Mouse (Mus musculus): ENCODE data around the gene Kdm5b. TPM values are rescaled to one million over a fixed set of nuclear protein-coding genes. Genes with fewer than 3 reads are reported as not detected.
"Not testable (repeated sequence)": the region's sequence is repeated elsewhere in the genome, so short reads cannot be mapped to it uniquely, and the experiment has no call there.

Gene Kdm5b
- polyA plus RNA-seq, 1 experiment from 2014 or later: 102 TPM

DNA sequence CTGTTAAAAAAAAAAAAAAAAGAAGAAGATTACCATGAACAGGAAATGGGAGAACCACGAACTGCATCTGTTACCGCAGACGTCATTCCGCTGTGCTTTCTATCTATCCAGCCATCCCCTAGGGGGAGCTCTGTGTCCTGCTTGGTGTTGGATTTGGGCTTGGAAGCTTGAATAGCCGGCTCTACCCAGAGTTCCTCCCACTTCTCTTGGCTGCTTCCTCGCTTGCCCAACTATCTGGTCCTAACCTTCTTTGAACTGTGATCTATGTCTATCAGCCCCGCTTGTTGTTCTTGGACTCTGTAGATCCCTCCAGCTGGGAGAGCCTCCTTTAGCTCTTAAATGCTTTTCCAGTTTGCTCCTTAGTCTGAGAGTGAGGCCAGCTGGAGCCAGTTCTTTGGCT is 41.3 kb upstream of the Kdm5b start:
- H3K27me3 ChIP-seq (ENCODE audit: control insufficient read depth, insufficient read depth, low read length): peaks cover 7% of the 10 kb centered on the region; the same call in 1 of the 2 replicates
- H3K9ac ChIP-seq (ENCODE audit: low read depth, low read length): no peak overlapping the region
- H3K4me1 ChIP-seq (replicated peaks; ENCODE audit: control insufficient read depth, insufficient read depth, low read length): no peaks in the 10 kb centered on the region
- no peaks in the 10 kb centered on the region for H3K9me3 ChIP-seq (ENCODE audit: control insufficient read depth, low read length)
- 19% methylated on average over 7 of the region's 7 CpGs for WGBS
- H3K27ac ChIP-seq (ENCODE audit: low read depth, low read length): no peak overlapping the region
- peak; percentile 82 for DNase-seq (ENCODE audit: low spot score)
- ATAC-seq (ENCODE audit: low FRiP score): no peak
- no peak overlapping the region for H3K4me2 ChIP-seq (replicated peaks; ENCODE audit: low read depth, low read length)
- no peak overlapping the region for H3K4me3 ChIP-seq (ENCODE audit: low read depth, low read length)
- no peaks in the 10 kb centered on the region for H3K36me3 ChIP-seq (ENCODE audit: control insufficient read depth, insufficient read depth, low read length)

DNA sequence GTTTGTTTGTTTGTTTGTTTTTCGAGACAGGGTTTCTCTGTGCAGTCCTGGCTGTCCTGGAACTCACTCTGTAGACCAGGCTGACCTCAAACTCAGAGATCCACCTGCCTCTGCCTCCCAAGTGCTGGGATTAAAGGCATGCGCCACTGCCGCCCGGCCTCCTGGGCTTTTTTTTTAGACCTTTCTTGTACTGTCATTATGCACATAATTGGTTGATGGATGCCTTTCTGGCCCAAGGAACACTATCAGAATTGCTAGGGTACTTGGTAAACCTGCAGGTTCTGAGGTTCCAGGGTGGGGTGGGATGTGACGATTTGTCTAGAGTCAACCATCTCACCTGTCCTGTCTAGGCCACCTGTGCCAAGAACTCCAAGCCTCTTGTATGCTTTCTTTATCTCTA is 40.8 kb upstream of the Kdm5b start:
- not testable (repeated sequence) for H3K9ac ChIP-seq (ENCODE audit: low read depth, low read length); H3K4me2 ChIP-seq (replicated peaks; ENCODE audit: low read depth, low read length); H3K9me3 ChIP-seq (ENCODE audit: control insufficient read depth, low read length); H3K27me3 ChIP-seq (ENCODE audit: control insufficient read depth, insufficient read depth, low read length); H3K27ac ChIP-seq (ENCODE audit: low read depth, low read length); H3K4me1 ChIP-seq (replicated peaks; ENCODE audit: control insufficient read depth, insufficient read depth, low read length); H3K4me3 ChIP-seq (ENCODE audit: low read depth, low read length); H3K36me3 ChIP-seq (ENCODE audit: control insufficient read depth, insufficient read depth, low read length); ATAC-seq (ENCODE audit: low FRiP score); DNase-seq (ENCODE audit: low spot score)
- 92% methylated on average over 5 of the region's 5 CpGs for WGBS

DNA sequence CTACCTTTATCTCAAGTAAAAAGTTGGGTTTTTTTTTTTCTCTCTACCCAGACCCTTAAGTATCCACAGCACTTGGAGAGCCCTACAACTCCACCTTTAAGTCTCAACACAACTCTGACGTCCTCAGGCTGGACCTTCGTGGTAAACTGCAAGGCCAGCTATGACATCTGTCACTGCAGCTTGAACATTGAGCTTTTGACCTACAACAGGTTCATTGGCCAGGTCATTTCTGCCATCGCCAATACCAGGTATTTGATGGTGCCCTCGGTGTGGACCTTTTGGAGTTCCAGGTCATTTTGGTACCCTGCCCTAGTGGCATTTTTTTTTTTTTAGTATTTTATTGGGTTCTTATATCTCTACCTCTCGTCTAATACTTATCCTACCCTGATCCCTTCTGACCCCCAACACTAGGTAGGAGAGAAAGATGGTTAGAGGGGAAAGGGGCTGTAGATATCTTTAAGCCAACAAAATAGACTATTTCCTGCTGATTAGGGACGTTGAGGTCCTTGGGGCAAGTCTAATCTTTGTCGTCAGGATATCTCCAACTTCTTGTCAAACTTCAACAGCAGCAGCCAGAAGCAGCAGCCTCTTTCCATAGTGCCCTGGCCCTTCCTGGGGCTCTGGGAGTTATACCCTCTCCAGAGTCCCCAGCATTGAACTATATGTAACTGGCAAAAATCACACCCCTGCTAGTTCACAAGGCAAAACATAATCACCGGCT is 39.8 kb upstream of the Kdm5b start:
- no peak for ATAC-seq (ENCODE audit: low FRiP score)
- WGBS: 89% methylated on average over 8 of the region's 8 CpGs

DNA sequence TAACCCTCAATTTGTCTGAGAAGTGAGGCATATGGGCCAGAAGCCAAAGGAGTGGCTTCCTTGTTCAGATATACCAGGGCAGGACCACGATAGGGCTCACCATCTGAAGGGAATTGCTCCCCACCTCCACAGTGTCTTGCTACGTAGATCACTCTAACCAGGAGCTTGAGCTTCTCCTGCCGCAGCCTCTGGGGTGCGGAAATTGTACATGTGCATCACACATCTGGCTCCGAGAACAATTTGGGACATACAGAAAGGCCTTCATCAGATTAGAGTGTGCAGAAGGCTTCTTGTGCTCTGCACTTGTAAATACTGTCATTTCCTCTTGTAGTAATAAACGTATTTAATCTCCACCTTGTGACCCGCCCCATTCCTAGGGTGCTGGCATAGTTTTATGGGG is 38.8 kb upstream of the Kdm5b start:
- Histone ChIP-seq H3K9me3 (ENCODE audit: control insufficient read depth, low read length) (no peaks in the 10 kb centered on the region), H3K27me3 (ENCODE audit: control insufficient read depth, insufficient read depth, low read length) (no peaks in the 10 kb centered on the region), H3K4me3 (ENCODE audit: low read depth, low read length) (no peak overlapping the region), H3K4me1 (replicated peaks; ENCODE audit: control insufficient read depth, insufficient read depth, low read length) (no peaks in the 10 kb centered on the region), H3K4me2 (replicated peaks; ENCODE audit: low read depth, low read length) (no peak overlapping the region), H3K9ac (ENCODE audit: low read depth, low read length) (no peak overlapping the region), H3K27ac (ENCODE audit: low read depth, low read length) (no peak overlapping the region), H3K36me3 (ENCODE audit: control insufficient read depth, insufficient read depth, low read length) (no peaks in the 10 kb centered on the region)
- WGBS: 84% methylated on average over 7 of the region's 7 CpGs
- ATAC-seq (ENCODE audit: low FRiP score) (no peak), DNase-seq (ENCODE audit: low spot score) (no peak)

More for the DNA sequence above, 39.8 kb upstream of the Kdm5b start:
- no peaks in the 10 kb centered on the region for H3K4me1 ChIP-seq (replicated peaks; ENCODE audit: control insufficient read depth, insufficient read depth, low read length)
- H3K4me2 ChIP-seq (replicated peaks; ENCODE audit: low read depth, low read length): no peak overlapping the region
- no peak overlapping the region for H3K27ac ChIP-seq (ENCODE audit: low read depth, low read length)
- no peaks in the 10 kb centered on the region for H3K36me3 ChIP-seq (ENCODE audit: control insufficient read depth, insufficient read depth, low read length)
- H3K9me3 ChIP-seq (ENCODE audit: control insufficient read depth, low read length): no peaks in the 10 kb centered on the region
- H3K27me3 ChIP-seq (ENCODE audit: control insufficient read depth, insufficient read depth, low read length): no peaks in the 10 kb centered on the region
- H3K9ac ChIP-seq (ENCODE audit: low read depth, low read length): no peak overlapping the region
- DNase-seq (ENCODE audit: low spot score): no peak
- H3K4me3 ChIP-seq (ENCODE audit: low read depth, low read length): no peak overlapping the region

DNA sequence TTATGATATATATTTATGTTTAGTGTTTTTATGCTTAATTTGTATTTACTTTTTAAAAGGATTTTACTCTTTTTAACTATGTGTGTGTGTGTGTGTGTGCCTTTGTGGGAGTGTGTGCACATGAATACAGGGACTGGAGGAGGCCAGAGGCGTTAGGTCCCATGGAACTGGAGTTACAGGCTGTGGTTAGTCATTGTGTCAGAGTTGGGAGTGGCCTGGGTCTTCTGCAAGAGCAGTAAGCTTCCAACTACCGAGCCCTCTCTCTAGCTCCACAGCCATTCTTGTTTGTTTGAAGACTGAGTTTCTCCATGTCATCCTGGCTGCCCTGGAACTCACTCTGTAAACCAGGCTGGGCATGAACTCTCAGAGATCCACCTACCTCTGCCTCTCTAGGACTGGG is 37.6 kb upstream of the Kdm5b start:
- no peaks in the 10 kb centered on the region for H3K4me1 ChIP-seq (replicated peaks; ENCODE audit: control insufficient read depth, insufficient read depth, low read length)
- no peak overlapping the region for H3K4me3 ChIP-seq (ENCODE audit: low read depth, low read length)
- H3K4me2 ChIP-seq (replicated peaks; ENCODE audit: low read depth, low read length): no peak overlapping the region
- 52% methylated on average over 2 of the region's 2 CpGs for WGBS
- ATAC-seq (ENCODE audit: low FRiP score): no peak
- H3K27ac ChIP-seq (ENCODE audit: low read depth, low read length): no peak overlapping the region
- DNase-seq (ENCODE audit: low spot score): no peak
- H3K9ac ChIP-seq (ENCODE audit: low read depth, low read length): no peak overlapping the region
- no peaks in the 10 kb centered on the region for H3K27me3 ChIP-seq (ENCODE audit: control insufficient read depth, insufficient read depth, low read length)
- no peaks in the 10 kb centered on the region for H3K36me3 ChIP-seq (ENCODE audit: control insufficient read depth, insufficient read depth, low read length)
- H3K9me3 ChIP-seq (ENCODE audit: control insufficient read depth, low read length): no peaks in the 10 kb centered on the region

DNA sequence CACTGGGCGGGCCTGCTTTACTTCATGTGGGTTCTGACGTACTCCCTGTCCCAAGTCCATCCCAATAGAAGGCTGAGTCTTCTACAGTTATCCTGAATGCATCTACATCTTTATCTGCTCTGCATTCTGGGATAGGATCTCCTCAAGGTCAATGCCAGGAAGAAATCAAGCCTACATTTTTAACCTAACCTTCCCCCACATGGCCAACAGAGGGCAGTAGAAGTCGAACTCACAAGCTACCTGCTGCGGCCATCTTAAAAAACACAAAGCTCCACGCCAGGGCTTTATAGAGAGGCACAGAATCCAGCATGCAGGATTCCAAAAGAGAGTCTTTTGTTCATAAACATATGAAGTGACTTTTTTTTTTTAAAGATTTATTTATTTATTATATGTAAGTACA is 35.5 kb upstream of the Kdm5b start:
- Histone ChIP-seq H3K9ac (ENCODE audit: low read depth, low read length) (no peak overlapping the region), H3K4me1 (replicated peaks; ENCODE audit: control insufficient read depth, insufficient read depth, low read length) (no peaks in the 10 kb centered on the region), H3K36me3 (ENCODE audit: control insufficient read depth, insufficient read depth, low read length) (no peaks in the 10 kb centered on the region), H3K4me3 (ENCODE audit: low read depth, low read length) (no peak overlapping the region), H3K9me3 (ENCODE audit: control insufficient read depth, low read length) (no peaks in the 10 kb centered on the region), H3K27ac (ENCODE audit: low read depth, low read length) (no peak overlapping the region), H3K27me3 (ENCODE audit: control insufficient read depth, insufficient read depth, low read length) (no peaks in the 10 kb centered on the region), H3K4me2 (replicated peaks; ENCODE audit: low read depth, low read length) (no peak overlapping the region)
- ATAC-seq (ENCODE audit: low FRiP score) (no peak), DNase-seq (ENCODE audit: low spot score) (peak; percentile 23)
- 68% methylated on average over 5 of the region's 5 CpGs for WGBS

DNA sequence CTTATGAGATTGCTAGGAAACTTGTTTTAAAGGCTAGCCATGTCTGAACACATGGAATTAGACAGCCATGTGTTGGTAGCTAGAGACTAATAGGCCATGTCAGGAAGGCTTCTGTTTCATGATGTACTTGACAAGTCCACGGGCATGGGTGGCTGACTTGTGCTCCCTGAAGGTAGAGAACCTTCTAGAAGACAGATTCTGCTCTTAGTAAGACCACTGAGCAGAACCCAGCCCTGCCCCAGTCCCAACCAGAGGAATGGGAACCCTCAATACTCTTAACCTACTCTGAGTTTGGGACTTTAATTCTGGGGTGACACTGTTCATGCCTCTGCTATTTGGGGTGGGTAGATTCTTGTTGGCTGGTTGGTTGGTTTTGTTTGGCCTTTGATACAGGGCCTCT is 35.0 kb upstream of the Kdm5b start:
- H3K9ac ChIP-seq (ENCODE audit: low read depth, low read length): no peak overlapping the region
- WGBS: 90% methylated on average over 1 of the region's 1 CpGs

DNA sequence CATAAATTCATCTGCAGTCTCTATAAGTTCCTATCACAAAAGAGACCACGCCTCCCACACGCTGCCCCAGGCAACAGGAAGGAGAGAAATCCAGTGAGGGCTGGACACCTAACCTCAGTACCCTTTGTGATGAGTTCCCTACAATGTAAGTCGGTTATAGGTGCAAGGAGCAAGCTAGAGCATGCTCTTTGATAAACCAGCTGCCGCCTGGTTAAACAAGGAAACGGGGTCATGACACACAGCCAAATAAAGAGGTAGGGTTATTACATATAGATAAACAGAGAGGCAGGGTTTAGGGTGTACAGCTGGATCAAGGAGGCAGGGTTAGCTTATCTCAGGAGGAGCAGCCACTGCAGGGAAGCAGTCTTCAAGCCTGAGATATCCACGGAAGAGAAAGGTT is 33.2 kb upstream of the Kdm5b start:
- Histone ChIP-seq H3K4me1 (replicated peaks; ENCODE audit: control insufficient read depth, insufficient read depth, low read length) (no peaks in the 10 kb centered on the region), H3K9ac (ENCODE audit: low read depth, low read length) (no peak overlapping the region), H3K4me2 (replicated peaks; ENCODE audit: low read depth, low read length) (no peak overlapping the region), H3K4me3 (ENCODE audit: low read depth, low read length) (no peak overlapping the region), H3K36me3 (ENCODE audit: control insufficient read depth, insufficient read depth, low read length) (no peaks in the 10 kb centered on the region), H3K9me3 (ENCODE audit: control insufficient read depth, low read length) (no peaks in the 10 kb centered on the region), H3K27me3 (ENCODE audit: control insufficient read depth, insufficient read depth, low read length) (no peaks in the 10 kb centered on the region), H3K27ac (ENCODE audit: low read depth, low read length) (no peak overlapping the region)
- WGBS: 82% methylated on average over 6 of the region's 6 CpGs
- ATAC-seq (ENCODE audit: low FRiP score): no peak
- no peak for DNase-seq (ENCODE audit: low spot score)

More for the DNA sequence above, 35.0 kb upstream of the Kdm5b start:
- no peak for ATAC-seq (ENCODE audit: low FRiP score)
- no peaks in the 10 kb centered on the region for H3K9me3 ChIP-seq (ENCODE audit: control insufficient read depth, low read length)
- DNase-seq (ENCODE audit: low spot score): no peak
- H3K27me3 ChIP-seq (ENCODE audit: control insufficient read depth, insufficient read depth, low read length): no peaks in the 10 kb centered on the region
- no peak overlapping the region for H3K4me2 ChIP-seq (replicated peaks; ENCODE audit: low read depth, low read length)
- H3K36me3 ChIP-seq (ENCODE audit: control insufficient read depth, insufficient read depth, low read length): no peaks in the 10 kb centered on the region
- H3K4me3 ChIP-seq (ENCODE audit: low read depth, low read length): no peak overlapping the region
- H3K27ac ChIP-seq (ENCODE audit: low read depth, low read length): no peak overlapping the region
- no peaks in the 10 kb centered on the region for H3K4me1 ChIP-seq (replicated peaks; ENCODE audit: control insufficient read depth, insufficient read depth, low read length)

DNA sequence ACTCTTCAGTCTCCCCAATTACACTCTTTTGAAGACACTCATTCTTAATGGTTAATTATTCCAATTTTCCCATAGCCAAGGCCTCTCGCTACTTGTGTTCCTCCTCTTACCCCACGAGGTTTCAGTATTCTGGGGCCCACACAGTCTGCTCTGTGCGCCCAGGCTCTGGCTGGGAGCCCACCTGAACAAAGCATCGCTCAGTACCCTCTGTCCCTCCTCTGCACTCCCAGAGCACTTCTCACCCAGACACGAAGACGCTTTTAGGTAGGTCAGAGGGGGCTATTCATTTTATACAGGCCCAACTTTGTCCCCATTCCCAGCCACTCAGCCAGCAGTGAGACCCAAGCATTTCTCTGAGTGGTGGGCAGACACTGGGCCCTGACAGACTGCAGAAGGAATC is 29.4 kb upstream of the Kdm5b start:
- H3K27ac ChIP-seq (ENCODE audit: low read depth, low read length): no peak overlapping the region

More for the DNA sequence above, 29.4 kb upstream of the Kdm5b start:
- no peak overlapping the region for H3K9ac ChIP-seq (ENCODE audit: low read depth, low read length)
- DNase-seq (ENCODE audit: low spot score): no peak
- 88% methylated on average over 6 of the region's 6 CpGs for WGBS
- no peaks in the 10 kb centered on the region for H3K27me3 ChIP-seq (ENCODE audit: control insufficient read depth, insufficient read depth, low read length)
- no peaks in the 10 kb centered on the region for H3K9me3 ChIP-seq (ENCODE audit: control insufficient read depth, low read length)
- no peak overlapping the region for H3K4me3 ChIP-seq (ENCODE audit: low read depth, low read length)
- no peak overlapping the region for H3K4me2 ChIP-seq (replicated peaks; ENCODE audit: low read depth, low read length)
- no peak for ATAC-seq (ENCODE audit: low FRiP score)
- no peaks in the 10 kb centered on the region for H3K36me3 ChIP-seq (ENCODE audit: control insufficient read depth, insufficient read depth, low read length)
- no peaks in the 10 kb centered on the region for H3K4me1 ChIP-seq (replicated peaks; ENCODE audit: control insufficient read depth, insufficient read depth, low read length)
